Mouse (Mus musculus) hindbrain, embryonic 13.5 days (tissue): ENCODE data around the gene Krtap19-4. TPM values are rescaled to one million over a fixed set of nuclear protein-coding genes. Genes with fewer than 3 reads are reported as not detected.

ENCODE experiments used
- polyA plus RNA-seq: library from polyadenylated mRNA; unstranded; fragments of >200 nt; fragmentation: Nextera tagmentation; extraction: Ambion mirVana; gene quantifications from 2 replicates; pipeline ENCODE4 v1.2.1, GENCODE M21; 2015

Krtap19-4 gene
- polyA plus RNA-seq, 1 experiment from 2014 or later, result not detected

Other genes with a start within 250 kb of the Krtap19-4 start
- gene Krtap26-1, start 237.3 kb downstream of the Krtap19-4 start, polyA plus RNA-seq, result not detected in 2 replicates
- gene Krtap27-1, start 213.4 kb downstream of the Krtap19-4 start, polyA plus RNA-seq, result not detected in 2 replicates
- gene 2310061N02Rik, start 177.1 kb downstream of the Krtap19-4 start, polyA plus RNA-seq, result not detected in 2 replicates
- gene Krtap13-1, start 156.2 kb downstream of the Krtap19-4 start, polyA plus RNA-seq, result not detected in 2 replicates
- gene Krtap13, start 133.5 kb downstream of the Krtap19-4 start, polyA plus RNA-seq, result not detected in 2 replicates
- not detected in 2 replicates for gene 2310034C09Rik, start 126.2 kb downstream of the Krtap19-4 start, polyA plus RNA-seq
- gene 2310057N15Rik, start 110.9 kb downstream of the Krtap19-4 start, polyA plus RNA-seq, result not detected in 2 replicates
- not detected in 2 replicates for gene Gm5965, start 107.2 kb downstream of the Krtap19-4 start, polyA plus RNA-seq
- gene Gm20741, start 72.9 kb downstream of the Krtap19-4 start, polyA plus RNA-seq, result not detected in 2 replicates
- gene Krtap15, start 64.9 kb downstream of the Krtap19-4 start, polyA plus RNA-seq, result not detected in 2 replicates
- not detected in 2 replicates for gene Krtap14, start 58.9 kb downstream of the Krtap19-4 start, polyA plus RNA-seq
- gene Krtap19-1, start 15.7 kb downstream of the Krtap19-4 start, polyA plus RNA-seq, result not detected in 2 replicates
- gene Krtap19-2, start 10.8 kb downstream of the Krtap19-4 start, polyA plus RNA-seq, result not detected in 2 replicates
- gene Krtap19-3, start 7.1 kb downstream of the Krtap19-4 start, polyA plus RNA-seq, result not detected in 2 replicates
- not detected in 2 replicates for gene Krtap19-5, start 11.4 kb upstream of the Krtap19-4 start, polyA plus RNA-seq
- not detected in 2 replicates for gene Krtap19-9b, start 47.2 kb upstream of the Krtap19-4 start, polyA plus RNA-seq
- not detected in 2 replicates for gene Krtap16-3, start 77.8 kb upstream of the Krtap19-4 start, polyA plus RNA-seq
- not detected in 2 replicates for gene Krtap22-2, start 125.7 kb upstream of the Krtap19-4 start, polyA plus RNA-seq
- not detected in 2 replicates for gene Gm10229, start 130.2 kb upstream of the Krtap19-4 start, polyA plus RNA-seq
- gene Krtap6-1, start 146.6 kb upstream of the Krtap19-4 start, polyA plus RNA-seq, result not detected in 2 replicates
- gene Gm10228, start 156.4 kb upstream of the Krtap19-4 start, polyA plus RNA-seq, result not detected in 2 replicates
- not detected in 2 replicates for gene Krtap6-5, start 162.8 kb upstream of the Krtap19-4 start, polyA plus RNA-seq
- not detected in 2 replicates for gene 1110025L11Rik, start 178.9 kb upstream of the Krtap19-4 start, polyA plus RNA-seq
- not detected in 2 replicates for gene Krtap6-3, start 198.9 kb upstream of the Krtap19-4 start, polyA plus RNA-seq